Mouse (Mus musculus): ENCODE measurements around the gene Gm2001.

Gene Gm2001

DNA sequence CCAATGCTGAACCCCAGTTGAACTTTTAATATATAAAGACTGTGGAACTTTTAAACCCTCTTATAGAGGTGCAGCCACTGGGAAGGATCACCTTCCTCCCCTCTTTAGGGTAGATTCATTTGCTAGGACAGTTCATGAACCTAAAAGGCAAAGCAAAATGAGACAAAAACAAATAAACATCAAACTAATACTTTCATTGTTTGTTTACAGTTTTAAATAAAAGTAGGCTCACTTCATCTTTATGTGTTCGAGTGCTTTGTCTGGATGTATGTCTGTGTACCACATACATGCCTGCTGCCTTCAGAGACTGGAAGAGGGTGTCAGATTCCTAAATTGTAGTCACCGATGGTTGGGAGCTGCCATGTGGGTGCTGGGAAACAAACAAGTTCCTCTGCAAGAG is at the start of gene Gm2001:
TSS of gene Gm2001 (minus strand) at position 101 of the 400 bp plus-strand sequence.
- WGBS, result 78% methylated on average over 2 of the region's 2 CpGs

- WGBS, result 85% methylated on average over 5 of the region's 5 CpGs
Observed at GRCm38 (mm10) chr12:87873772-87874171, 31.6 kb upstream of the Gm2001 start, which contains the start of gene Gm2016. Gene Gm2016 (plus strand): TSS chr12:87874072.

DNA sequence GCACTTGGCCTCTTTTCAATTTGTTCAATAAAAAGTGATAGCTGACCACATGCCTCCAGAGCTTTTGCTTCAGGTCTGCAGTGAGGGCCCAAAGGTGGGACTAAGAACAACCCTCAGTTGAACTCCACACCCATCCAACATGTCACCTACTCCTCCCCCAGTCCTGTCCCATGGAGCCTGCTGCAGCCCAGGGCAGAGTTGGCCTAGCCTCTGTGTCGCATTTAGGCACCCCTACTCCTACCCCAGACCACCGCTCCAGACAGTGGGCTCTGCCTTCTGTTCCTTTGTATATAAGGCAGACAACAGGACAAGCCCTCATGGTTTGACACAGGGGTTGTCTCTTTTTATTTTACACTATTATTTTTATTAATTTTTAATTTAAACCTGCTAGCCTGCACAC is 21.9 kb upstream of the Gm2001 start:
- 78% methylated on average over 2 of the region's 2 CpGs for WGBS

GRCm38 (mm10) chr12:87863638-87864037 is 21.5 kb upstream of the Gm2001 start:
- WGBS, result 96% methylated on average over 10 of the region's 11 CpGs

DNA sequence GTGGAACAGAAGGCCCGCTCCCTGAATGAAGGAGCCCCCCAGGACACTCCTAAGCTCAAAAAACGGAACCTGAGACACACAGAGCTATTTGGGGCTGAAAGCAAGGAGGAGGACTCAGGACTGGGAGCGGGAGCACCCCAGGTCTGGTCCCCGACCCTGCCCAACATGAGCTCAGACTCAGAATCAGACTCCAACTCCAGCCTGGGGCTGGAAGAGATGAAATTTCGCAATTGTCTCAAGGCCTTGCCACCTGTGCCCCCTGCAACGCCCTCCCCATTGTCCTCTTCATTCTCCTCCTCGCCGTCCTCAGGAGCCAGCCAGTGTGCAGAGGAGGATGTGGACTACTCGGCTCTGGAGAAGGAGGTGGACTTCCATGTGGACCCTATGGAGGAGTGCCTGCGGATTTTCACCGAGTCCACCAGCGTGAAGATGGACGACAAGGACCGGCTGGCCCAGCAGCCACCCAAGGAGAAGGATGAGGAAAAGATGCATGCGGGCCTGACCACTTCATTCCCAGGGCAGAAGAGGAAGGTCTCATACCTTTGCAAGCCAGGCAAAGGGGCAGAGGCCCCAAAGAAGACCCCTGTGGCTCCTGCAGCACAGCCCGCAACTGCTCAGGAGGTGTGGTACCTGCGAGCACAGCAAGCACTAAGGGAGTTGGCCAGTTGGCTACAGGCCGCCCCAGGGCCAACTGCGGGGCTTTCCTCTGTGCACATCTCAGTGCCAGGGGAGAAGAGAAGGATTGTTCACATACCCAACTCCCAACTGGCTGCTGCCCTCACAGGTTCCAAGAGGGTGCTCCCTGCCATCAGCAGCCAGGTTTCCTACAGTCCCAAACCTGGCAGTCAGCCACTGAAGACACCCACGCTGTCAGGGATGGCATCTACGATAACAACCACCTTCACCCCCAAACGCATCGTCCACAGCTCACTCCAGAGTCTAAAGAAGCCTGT is 19.9 kb upstream of the Gm2001 start:
- WGBS, result 82% methylated on average over 23 of the region's 23 CpGs

DNA sequence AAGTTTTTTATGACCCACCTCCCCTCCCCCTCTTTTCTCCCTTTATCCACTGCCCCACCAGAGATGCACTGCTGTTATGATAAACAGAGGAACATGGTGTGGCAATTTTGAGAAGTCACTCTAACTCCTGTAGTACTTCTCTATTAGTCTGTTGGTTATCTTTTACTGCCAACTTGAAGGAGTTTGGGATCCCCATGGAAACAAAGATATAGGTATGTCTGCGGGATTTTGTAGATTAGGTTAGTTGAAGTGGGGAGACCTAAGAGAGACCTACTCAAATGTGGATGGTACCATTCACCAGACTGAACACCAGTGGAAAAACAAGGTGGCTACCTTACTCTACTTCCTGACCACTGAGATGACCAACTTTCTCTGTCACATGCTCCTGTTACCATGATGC is 13.9 kb upstream of the Gm2001 start:
- 71% methylated on average over 1 of the region's 1 CpGs for WGBS

GRCm38 (mm10) chr12:87850657-87851056 is 8.5 kb upstream of the Gm2001 start:
- WGBS, result no CpG with 5 or more reads among the region's 2 CpGs

DNA sequence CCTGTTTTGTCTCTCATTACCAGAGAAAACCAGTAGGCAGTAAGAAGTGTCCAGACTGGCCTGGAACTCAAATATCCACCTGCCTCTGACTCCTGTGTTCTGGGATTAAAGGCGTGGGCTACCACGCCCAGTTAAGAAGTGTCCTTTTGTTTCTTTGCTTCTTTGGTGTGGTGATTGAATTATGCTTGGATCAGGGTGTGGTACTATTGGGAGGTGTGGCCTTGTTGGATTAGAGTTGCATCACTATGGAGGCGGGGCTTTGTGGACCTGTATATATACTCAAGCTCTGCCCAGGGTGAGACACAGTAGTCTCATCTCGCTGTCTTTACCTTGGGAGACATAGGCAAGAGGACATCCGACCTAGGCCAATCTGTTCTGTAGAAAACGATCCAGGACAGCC is 25.9 kb downstream of the Gm2001 start, which contains the start of gene BB287469:
TSS of gene BB287469 (plus strand) at position 301 of the 400 bp plus-strand sequence.
- WGBS, result 86% methylated on average over 5 of the region's 6 CpGs

GRCm38 (mm10) chr12:87797971-87798370 is 44.2 kb downstream of the Gm2001 start:
- WGBS, result 93% methylated on average over 5 of the region's 5 CpGs

DNA sequence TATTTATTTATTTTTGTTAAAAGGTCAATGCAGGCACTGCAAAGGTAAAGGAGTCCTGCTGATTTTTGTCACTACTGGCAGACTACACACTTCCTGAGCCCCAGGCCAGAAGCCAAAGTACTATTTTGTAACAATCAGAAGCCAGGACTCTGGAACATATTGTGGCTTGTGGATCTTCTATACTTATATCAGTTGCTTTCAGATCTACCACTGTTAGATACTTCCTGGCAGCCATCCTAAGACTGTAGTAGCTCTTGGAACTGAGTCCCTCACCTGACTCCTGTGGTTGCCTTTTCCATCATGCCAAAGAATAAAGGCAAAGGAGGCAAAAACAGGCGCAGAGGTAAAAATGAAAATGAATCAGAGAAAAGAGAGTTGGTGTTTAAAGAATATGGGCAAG is 46.9 kb downstream of the Gm2001 start, which contains the start of gene Gm21936:
TSS of gene Gm21936 (plus strand) at position 301 of the 400 bp plus-strand sequence.
- WGBS, result 75% methylated on average over 1 of the region's 1 CpGs
